Mouse (Mus musculus): Measurements from ENCODE around the gene Shroom3.
A peak's percentile ranks its signal among the peaks of the same experiment; 100 is the strongest.

Gene Shroom3

DNA sequence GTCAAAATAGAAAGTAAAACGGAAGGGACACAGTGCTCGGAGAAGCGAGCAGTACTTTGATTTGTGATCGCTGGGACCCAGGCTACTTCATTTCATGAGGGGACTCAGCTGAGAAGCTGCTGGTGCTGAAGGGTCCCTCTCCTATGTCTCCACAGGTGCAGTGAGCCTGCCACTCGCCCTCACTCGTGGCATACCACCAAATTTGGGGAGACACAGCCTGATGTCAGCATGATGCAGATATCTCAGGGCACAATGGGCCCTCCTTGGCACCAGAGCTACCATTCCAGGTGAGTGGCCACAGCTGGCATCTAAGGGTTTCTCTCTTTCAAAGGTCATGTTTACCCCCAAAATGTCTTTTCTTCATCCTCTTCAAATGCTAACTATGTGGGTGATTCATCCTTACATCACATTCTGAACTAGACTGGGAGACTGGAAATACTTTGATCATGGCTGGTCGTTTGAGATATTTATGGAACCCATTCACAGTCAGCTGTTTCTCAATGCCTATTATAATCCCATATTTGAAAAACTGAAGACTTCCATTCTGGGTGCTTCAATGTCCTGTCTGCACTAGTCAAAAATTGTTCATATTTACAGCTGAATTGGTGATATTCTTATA lies 250.5 kb downstream of the Shroom3 start:
- DNase-seq (ENCODE audit: low read depth, low spot score): no peak

- peak; percentile 26 for DNase-seq (ENCODE audit: low read depth, low spot score)
These were observed 251.2 kb downstream of the Shroom3 start for GRCm38 (mm10) chr5:92934269-92934939.

DNA sequence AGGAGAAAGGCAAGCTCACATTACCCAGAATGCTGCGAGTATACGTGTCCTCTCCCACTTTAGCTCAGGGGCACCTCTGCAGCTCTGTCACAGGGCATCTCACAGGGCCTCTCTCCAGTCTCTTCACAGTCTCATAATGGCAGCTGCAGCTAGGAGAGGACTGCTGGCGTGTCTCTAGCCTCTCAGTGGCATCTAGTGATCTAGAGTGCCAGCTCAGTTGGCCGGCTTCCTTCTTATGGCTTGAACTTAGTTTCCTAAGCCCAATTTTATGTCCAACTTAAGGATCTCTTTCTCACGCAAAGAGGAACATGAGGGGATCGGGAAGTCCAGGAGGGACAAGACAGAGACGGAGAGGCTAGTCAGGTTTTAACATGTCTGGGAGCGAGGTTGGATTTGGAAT lies 252.6 kb downstream of the Shroom3 start:
- DNase-seq (ENCODE audit: low read depth, low spot score): no peak

DNA sequence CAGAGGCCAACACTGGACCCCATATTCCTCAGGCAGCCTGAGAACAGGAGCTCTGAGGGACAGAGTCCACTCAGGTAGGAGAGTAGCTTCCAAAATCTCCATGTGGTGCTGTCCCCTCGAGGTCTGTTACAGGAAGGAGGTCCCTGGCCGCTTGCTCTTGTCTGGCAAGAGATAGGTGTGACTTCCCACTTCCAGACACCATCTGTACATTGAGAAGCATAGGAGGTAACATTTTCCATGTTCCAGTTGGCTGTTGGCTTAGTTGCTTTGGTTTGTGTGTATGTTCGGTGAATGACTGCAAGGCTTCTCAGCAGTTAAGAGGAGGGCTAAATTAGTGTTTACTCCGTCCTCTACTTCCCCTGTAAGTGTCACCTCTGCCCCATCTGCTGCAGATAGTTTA lies 254.5 kb downstream of the Shroom3 start:
- no peak for DNase-seq (ENCODE audit: low read depth, low spot score)

- DNase-seq (ENCODE audit: low read depth, low spot score): no peak
These were observed 256.2 kb downstream of the Shroom3 start for GRCm38 (mm10) chr5:92939246-92939995.

DNA sequence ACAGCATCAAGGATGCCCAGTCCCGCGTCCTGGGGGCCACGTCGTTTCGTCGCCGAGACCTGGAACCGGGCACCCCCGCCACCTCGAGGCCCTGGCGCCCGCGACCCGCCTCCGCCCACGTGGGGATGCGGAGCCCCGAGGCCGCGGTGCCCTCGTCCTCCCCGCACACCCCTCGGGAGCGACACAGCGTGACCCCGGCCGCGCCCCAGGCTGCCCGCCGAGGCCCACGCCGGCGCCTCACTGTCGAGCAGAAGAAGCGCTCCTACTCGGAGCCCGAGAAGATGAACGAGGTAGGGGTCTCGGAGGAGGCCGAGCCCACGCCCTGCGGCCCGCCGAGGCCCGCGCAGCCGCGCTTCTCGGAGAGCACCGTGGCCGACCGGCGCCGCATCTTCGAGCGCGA lies 258.9 kb downstream of the Shroom3 start:
- no peak for DNase-seq (ENCODE audit: low read depth, low spot score)

- DNase-seq (ENCODE audit: low read depth, low spot score): no peak
These were observed 259.3 kb downstream of the Shroom3 start for GRCm38 (mm10) chr5:92942577-92942976.

- no peak for DNase-seq (ENCODE audit: low read depth, low spot score)
These were observed 261.6 kb downstream of the Shroom3 start for GRCm38 (mm10) chr5:92944867-92945266.

DNA sequence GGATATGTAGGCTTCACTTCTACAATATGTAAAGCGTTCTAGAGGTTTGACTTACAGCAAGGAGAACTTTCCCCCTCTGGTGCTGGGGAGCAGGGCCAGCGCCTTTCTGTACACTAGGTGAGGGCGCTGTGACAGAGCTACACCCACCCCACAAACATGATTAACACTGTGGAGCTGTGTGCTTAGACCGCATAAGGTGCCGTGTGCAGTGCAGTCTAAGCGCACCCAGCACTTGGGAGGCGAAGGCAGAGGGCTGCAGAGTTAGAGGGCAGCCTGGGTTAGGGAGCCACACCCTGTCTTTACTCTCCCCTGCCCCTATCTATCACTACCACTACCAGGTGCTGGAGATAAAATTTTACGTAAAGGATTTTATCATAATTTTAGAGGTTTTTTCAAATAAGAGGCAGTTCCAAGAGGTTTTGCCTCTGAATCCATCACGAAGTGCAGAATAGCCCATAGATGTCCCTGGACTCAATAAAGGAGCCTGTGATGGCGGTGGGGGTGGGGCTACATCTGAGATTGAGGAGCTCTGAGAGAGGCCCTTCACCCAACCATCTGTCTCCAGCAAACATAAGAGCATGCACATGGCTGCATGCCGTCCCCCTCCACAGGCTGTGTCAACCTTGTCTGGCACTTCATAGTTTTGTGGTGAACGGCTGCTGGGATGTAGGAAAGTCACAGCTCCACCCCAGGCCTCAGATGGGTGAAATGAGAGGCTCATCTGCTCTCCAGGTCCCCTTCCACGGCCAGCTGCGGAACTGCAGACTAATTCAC lies 265.9 kb downstream of the Shroom3 start:
- DNase-seq (ENCODE audit: low read depth, low spot score): no peak

GRCm38 (mm10) chr5:92950583-92950982 lies 267.3 kb downstream of the Shroom3 start:
- DNase-seq (ENCODE audit: low read depth, low spot score): no peak

DNA sequence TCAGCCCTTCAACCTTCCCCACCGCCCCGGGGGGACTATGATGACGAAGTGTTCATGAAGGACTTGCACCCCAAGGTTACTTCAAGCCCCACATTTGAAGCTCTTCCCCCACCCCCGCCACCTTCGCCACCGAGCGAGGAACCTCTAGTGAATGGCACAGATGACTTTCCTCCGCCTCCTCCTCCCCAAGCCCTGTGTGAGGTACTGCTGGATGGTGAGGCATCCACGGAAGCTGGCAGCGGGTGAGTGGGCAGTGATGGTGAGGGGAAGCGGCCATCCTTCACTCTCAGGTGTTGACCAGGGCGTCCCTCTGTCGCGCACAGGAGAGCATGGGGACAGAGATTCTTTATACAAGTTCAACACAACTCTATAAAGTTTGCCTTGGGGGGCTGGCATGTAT lies 267.8 kb downstream of the Shroom3 start:
- no peak for DNase-seq (ENCODE audit: low read depth, low spot score)

- no peak for DNase-seq (ENCODE audit: low read depth, low spot score)
These were observed 270.6 kb downstream of the Shroom3 start for GRCm38 (mm10) chr5:92953865-92954264.

DNA sequence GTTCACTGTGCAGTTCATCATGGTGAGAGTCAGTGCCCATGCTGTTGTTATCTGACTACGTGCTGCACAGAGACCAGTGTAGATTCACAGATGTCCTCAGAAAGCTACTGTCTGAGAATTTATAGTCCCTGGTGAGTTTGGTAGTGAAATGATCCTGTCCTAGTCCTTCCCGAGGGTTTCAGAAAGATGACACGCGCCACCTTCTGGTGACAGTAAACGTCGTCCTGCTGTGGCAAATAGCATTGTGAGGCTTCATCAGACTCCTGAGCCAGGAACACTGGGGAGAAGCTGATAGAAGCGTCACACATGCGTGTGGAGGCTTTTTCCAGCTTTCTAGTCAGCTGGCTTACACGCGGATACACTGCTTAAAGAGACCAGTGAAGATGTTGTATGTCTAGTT lies 271.1 kb downstream of the Shroom3 start:
- peak; percentile 83 for DNase-seq (ENCODE audit: low read depth, low spot score)

GRCm38 (mm10) chr5:92954827-92955475 lies 271.7 kb downstream of the Shroom3 start:
- DNase-seq (ENCODE audit: low read depth, low spot score): peak; percentile 75

DNA sequence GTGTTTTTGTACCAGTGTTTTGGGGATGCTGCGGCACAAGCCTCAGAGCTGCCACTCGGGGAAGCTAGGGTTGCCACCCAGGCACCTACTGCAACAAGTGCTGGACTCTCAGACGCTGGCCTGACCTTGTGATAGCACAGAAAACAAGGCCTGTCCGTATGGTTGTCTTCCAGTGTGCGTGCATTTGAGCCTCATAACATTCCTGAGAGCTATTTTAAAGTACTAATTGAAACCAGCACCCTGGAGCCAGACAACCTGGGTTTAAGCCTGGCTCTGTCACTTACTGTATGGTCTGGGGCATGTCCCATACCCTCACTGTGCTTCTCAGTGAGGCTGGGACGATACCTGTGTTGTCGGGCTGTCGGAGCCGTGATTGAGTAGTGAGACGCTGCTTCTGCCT lies 276.1 kb downstream of the Shroom3 start:
- no peak for DNase-seq (ENCODE audit: low read depth, low spot score)

DNA sequence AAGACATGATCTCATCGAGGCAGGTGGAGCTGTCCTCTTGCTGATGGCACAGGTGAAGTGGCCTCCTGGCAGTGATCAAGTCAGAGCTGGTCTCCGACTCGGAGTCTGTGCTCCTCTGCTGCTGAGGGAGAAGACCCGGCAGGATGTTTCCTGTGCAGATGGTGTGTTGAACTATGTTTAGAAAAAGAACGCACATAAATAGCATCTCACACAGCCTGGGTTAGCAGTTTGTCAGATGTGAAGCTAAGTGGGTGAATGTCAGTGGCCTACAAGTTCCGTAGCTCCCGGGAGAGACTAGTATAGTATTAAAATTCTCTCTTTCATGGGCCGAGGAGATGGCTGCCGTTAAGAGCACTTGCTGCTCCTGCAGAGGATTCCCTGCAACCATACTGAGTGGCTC lies 276.5 kb downstream of the Shroom3 start:
- DNase-seq (ENCODE audit: low read depth, low spot score): no peak

DNA sequence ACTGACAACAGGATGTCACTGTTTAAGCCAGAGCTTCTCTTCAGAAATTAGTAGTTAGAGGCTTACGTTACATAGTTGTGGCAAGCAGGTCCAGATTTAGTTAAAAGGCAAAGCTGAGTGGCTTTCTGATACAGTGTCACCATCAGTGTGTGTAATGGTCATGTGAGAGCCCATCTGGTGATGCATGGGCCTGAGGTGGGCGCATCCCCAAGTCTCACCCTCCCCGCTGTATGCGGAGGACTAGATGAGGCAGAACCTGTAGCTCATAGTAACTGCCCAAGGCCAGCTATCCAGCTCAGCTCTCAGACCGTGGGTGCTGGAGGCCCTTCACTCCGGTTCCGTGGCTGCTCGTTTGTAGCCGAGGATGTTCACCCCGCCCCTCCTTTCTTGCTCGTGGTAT lies 278.1 kb downstream of the Shroom3 start:
- DNase-seq (ENCODE audit: low read depth, low spot score): no peak

GRCm38 (mm10) chr5:92961770-92962231 lies 278.6 kb downstream of the Shroom3 start:
- peak; percentile 57 for DNase-seq (ENCODE audit: low read depth, low spot score)

GRCm38 (mm10) chr5:92964691-92965090 lies 281.5 kb downstream of the Shroom3 start:
- DNase-seq (ENCODE audit: low read depth, low spot score): no peak

GRCm38 (mm10) chr5:92967143-92967542 lies 283.9 kb downstream of the Shroom3 start:
- DNase-seq (ENCODE audit: low read depth, low spot score): no peak

- no peak for DNase-seq (ENCODE audit: low read depth, low spot score)
These were observed 284.7 kb downstream of the Shroom3 start for GRCm38 (mm10) chr5:92967906-92968305.
